Comparison of ENCODE assay signal across 13 mouse cellular contexts in genomic region chr17:65786225-65786624, GRCm38 (mm10). TPM values are rescaled to one million over a fixed set of nuclear protein-coding genes. Genes with fewer than 3 reads are reported as not detected.
DNase-seq lines count a peak whose midpoint lies in the region; ATAC-seq and TF ChIP-seq lines count a peak whose summit lies in the region.
"Had no signal": no experiment of that assay in that cellular context is flagged by ENCODE, and none has a peak within 500 bp of the region (broad histone marks: within the 10 kb centered on the region; RNA-seq: fewer than 3 reads in every experiment).

No protein-coding gene starts in this region.

- ATAC-seq in liver, embryonic 11.5 days (replicated peaks; ENCODE audit: low FRiP score) = no peak
- no peak for ATAC-seq in liver, embryonic 12.5 days
- ATAC-seq in common myeloid progenitor, adult 5-6 weeks (replicated peaks; ENCODE audit: low read depth, poor library complexity, severe bottlenecking) = peak; percentile 55
- ATAC-seq in megakaryocyte-erythroid progenitor cell, adult 5-6 weeks (replicated peaks; ENCODE audit: low FRiP score, low TSS enrichment, poor library complexity, severe bottlenecking) = peak; percentile 36
- ATAC-seq in intestine, embryonic 15.5 days = no peak

- no peak overlapping the region for H3K4me2 ChIP-seq in liver, embryonic 11.5 days
- H3K4me2 ChIP-seq in liver, embryonic 12.5 days = no peak overlapping the region
- H3K4me2 ChIP-seq in intestine, embryonic 15.5 days (replicated peaks) = no peak overlapping the region
- H3K4me2 ChIP-seq: embryonic facial prominence, embryonic 15.5 days had no signal

- WGBS in cerebellum, adult 2 months = 64% methylated on average over 7 of the region's 7 CpGs
- WGBS in liver, embryonic 11.5 days = 80% methylated on average over 7 of the region's 7 CpGs
- WGBS in liver, embryonic 12.5 days (ENCODE audit: insufficient replicate concordance) = 73% methylated on average over 7 of the region's 7 CpGs
- 76% methylated on average over 7 of the region's 7 CpGs for WGBS in intestine, embryonic 15.5 days

- H3K9ac ChIP-seq in liver, embryonic 11.5 days (ENCODE audit: low read depth, low read length) = no peak overlapping the region
- no peak overlapping the region for H3K9ac ChIP-seq in liver, embryonic 12.5 days
- H3K9ac ChIP-seq in intestine, embryonic 15.5 days = no peak overlapping the region
- H3K9ac ChIP-seq: embryonic facial prominence, embryonic 15.5 days had no signal

- no peak for TF ChIP-seq POLR2A in cerebellum, adult 2 months (IDR thresholded peaks at IDR 0.05; ENCODE audit: borderline replicate concordance, insufficient read depth, low read length)

- peak; percentile 34; the same call in 1 of the 2 replicates for TF ChIP-seq CTCF in cerebellum, adult 2 months (IDR thresholded peaks at IDR 0.05; ENCODE audit: borderline replicate concordance, insufficient read depth, low read depth, low read length)

- peaks cover 8% of the 10 kb centered on the region; the same call in 1 of the 2 replicates for H3K4me1 ChIP-seq in cerebellum, adult 2 months (ENCODE audit: control insufficient read depth, insufficient read depth, low read length)
- H3K4me1 ChIP-seq in liver, embryonic 11.5 days (replicated peaks; ENCODE audit: control insufficient read depth, insufficient read depth, low read length) = peaks cover 26% of the 10 kb centered on the region
- peaks cover 41% of the 10 kb centered on the region for H3K4me1 ChIP-seq in liver, embryonic 12.5 days
- H3K4me1 ChIP-seq in intestine, embryonic 15.5 days (replicated peaks) = peaks cover 13% of the 10 kb centered on the region

- H3K9me3 ChIP-seq in liver, embryonic 11.5 days (ENCODE audit: control insufficient read depth, low read length) = no peaks in the 10 kb centered on the region
- no peaks in the 10 kb centered on the region for H3K9me3 ChIP-seq in liver, embryonic 12.5 days (replicated peaks)
- no peaks in the 10 kb centered on the region for H3K9me3 ChIP-seq in intestine, embryonic 15.5 days
- H3K9me3 ChIP-seq: embryonic facial prominence, embryonic 15.5 days; megakaryocyte, embryonic 14.5 days had no signal

- no peak overlapping the region for H3K27ac ChIP-seq in cerebellum, adult 2 months (ENCODE audit: insufficient read depth, low read length)
- H3K27ac ChIP-seq in liver, embryonic 11.5 days (ENCODE audit: low read depth, low read length) = no peak overlapping the region
- H3K27ac ChIP-seq in liver, embryonic 12.5 days = no peak overlapping the region
- H3K27ac ChIP-seq in intestine, embryonic 15.5 days = no peak overlapping the region
- H3K27ac ChIP-seq: embryonic facial prominence, embryonic 15.5 days had no signal

- H3K27me3 ChIP-seq in cerebellum, adult 2 months (ENCODE audit: control insufficient read depth, insufficient read depth, low read length) = no peaks in the 10 kb centered on the region
- no peaks in the 10 kb centered on the region for H3K27me3 ChIP-seq in liver, embryonic 11.5 days (replicated peaks; ENCODE audit: control insufficient read depth, insufficient read depth, low read length)
- H3K27me3 ChIP-seq in liver, embryonic 12.5 days (replicated peaks) = no peaks in the 10 kb centered on the region
- H3K27me3 ChIP-seq in intestine, embryonic 15.5 days (replicated peaks) = no peaks in the 10 kb centered on the region
- H3K27me3 ChIP-seq: embryonic facial prominence, embryonic 15.5 days; megakaryocyte, embryonic 14.5 days had no signal

- DNase-seq in cerebellum, adult 2 months = peak in 1 of 2 experiments; percentile 26
- no peak for DNase-seq in cerebellum, postnatal 4 days (ENCODE audit: low spot score in 2 of 2)
- DNase-seq in liver, embryonic 11.5 days (ENCODE audit: low spot score) = no peak
- no peak for DNase-seq in embryo, embryonic 11 days
- DNase-seq: cerebellum, adult 11 months; heart, postnatal 10 days; kidney, postnatal 10 days had no signal

- H3K4me3 ChIP-seq in cerebellum, adult 2 months (replicated peaks; ENCODE audit: insufficient read depth, low read depth, low read length) = no peak overlapping the region
- H3K4me3 ChIP-seq in liver, embryonic 11.5 days (ENCODE audit: low read depth, low read length) = 0 out of 2 replicates have a peak overlapping the region, but pooled peaks have one; percentile 4
- H3K4me3 ChIP-seq in liver, embryonic 12.5 days = no peak overlapping the region
- no peak overlapping the region for H3K4me3 ChIP-seq in intestine, embryonic 15.5 days (replicated peaks)
- H3K4me3 ChIP-seq: embryonic facial prominence, embryonic 15.5 days; megakaryocyte, embryonic 14.5 days had no signal

- H3K36me3 ChIP-seq in liver, embryonic 11.5 days (ENCODE audit: control insufficient read depth, insufficient read depth, low read length) = peaks cover 11% of the 10 kb centered on the region
- H3K36me3 ChIP-seq in liver, embryonic 12.5 days = peaks cover 24% of the 10 kb centered on the region
- H3K36me3 ChIP-seq in intestine, embryonic 15.5 days = no peaks in the 10 kb centered on the region; the same call in 1 of the 2 replicates

RNA-seq across cellular contexts. Expression of gene Ppp4r1, which starts 3.9 kb away (rescaled TPM):
- polyA plus RNA-seq in cerebellum, adult 2 months (2012; rRNA removed) = 71.5 and 72.9 TPM in 2 replicates
- 25.5 and 28.0 TPM in 2 replicates for polyA plus RNA-seq in liver, embryonic 11.5 days (2014; fragmentation: Nextera tagmentation; extraction: Ambion mirVana)
- 17.9 and 18.1 TPM in 2 replicates for polyA plus RNA-seq in liver, embryonic 12.5 days (2016; fragmentation: Nextera tagmentation; extraction: Ambion mirVana)
- 53.1 and 60.4 TPM in 2 replicates for total RNA-seq in common myeloid progenitor, adult 5-6 weeks (2017)
- total RNA-seq in megakaryocyte-erythroid progenitor cell, adult 5-6 weeks (2014; fragmentation: Nextera tagmentation) = 43.6 and 60.8 TPM in 2 replicates
- 23.8 and 37.2 TPM in 2 replicates for total RNA-seq in megakaryocyte-erythroid progenitor cell, adult 5-6 weeks (2017)
- polyA plus RNA-seq in intestine, embryonic 15.5 days (2015; fragmentation: Nextera tagmentation; extraction: Ambion mirVana) = 32.5 and 35.1 TPM in 2 replicates

RNA-seq across cellular contexts. Expression of gene Rab31, which starts 13.7 kb away (rescaled TPM):
- polyA plus RNA-seq in cerebellum, adult 2 months (2012; rRNA removed) = 71.4 and 79.7 TPM in 2 replicates
- polyA plus RNA-seq in liver, embryonic 11.5 days (2014; fragmentation: Nextera tagmentation; extraction: Ambion mirVana) = 16.3 and 17.1 TPM in 2 replicates
- polyA plus RNA-seq in liver, embryonic 12.5 days (2016; fragmentation: Nextera tagmentation; extraction: Ambion mirVana) = 7.0 and 7.7 TPM in 2 replicates
- 45.9 and 56.4 TPM in 2 replicates for total RNA-seq in common myeloid progenitor, adult 5-6 weeks (2017)
- total RNA-seq in megakaryocyte-erythroid progenitor cell, adult 5-6 weeks (2014; fragmentation: Nextera tagmentation) = 1.3 and 4.3 TPM in 2 replicates
- 3.4 and 4.4 TPM in 2 replicates for total RNA-seq in megakaryocyte-erythroid progenitor cell, adult 5-6 weeks (2017)
- polyA plus RNA-seq in intestine, embryonic 15.5 days (2015; fragmentation: Nextera tagmentation; extraction: Ambion mirVana) = 26.6 and 32.5 TPM in 2 replicates

Comparison
In these comparisons a context has a peak if more than half of its experiments do, and no peak if none do; other contexts are left out.
1. ATAC-seq: peak in common myeloid progenitor, adult 5-6 weeks (single experiment) and megakaryocyte-erythroid progenitor cell, adult 5-6 weeks (single experiment); none in liver, embryonic 11.5 days (single experiment), liver, embryonic 12.5 days (single experiment) and intestine, embryonic 15.5 days (single experiment).